Mouse (Mus musculus) heart, embryonic 16.5 days (tissue): Measurements from ENCODE around the gene Krt7. TPM values are rescaled to one million over a fixed set of nuclear protein-coding genes. Genes with fewer than 3 reads are reported as not detected.

Experiments used
- ATAC-seq: fragments of 200-750 bp; cut with Nextera tagmentation; replicated peaks from 2 replicates; pipeline ENCODE4 v1.8.0; 2017; ENCODE audit warnings: moderate number of reproducible peaks; ENCODE audit not compliant: insufficient read depth, low FRiP score; ENCODE audit errors: extremely low read depth
- H3K27ac ChIP-seq: fragments of 300-500 bp; sonication (generic); 2 replicates; pipeline ENCODE4 v1.5.1; 2014; ENCODE audit warnings: mild to moderate bottlenecking, low read length, control low read depth, moderate library complexity
- H3K27me3 ChIP-seq: fragments of 300-500 bp; sonication (generic); 2 replicates; pipeline ENCODE4 v1.6.1; 2014; ENCODE audit warnings: low read length, mixed read lengths; ENCODE audit not compliant: control insufficient read depth, insufficient read depth
- H3K36me3 ChIP-seq: fragments of 300-500 bp; sonication (generic); 2 replicates; pipeline ENCODE4 v1.6.1; 2014; ENCODE audit not compliant: control insufficient read depth, insufficient read depth
- H3K4me1 ChIP-seq: fragments of 300-500 bp; sonication (generic); 2 replicates; pipeline ENCODE4 v1.6.1; 2014; ENCODE audit warnings: low read length, mixed read lengths; ENCODE audit not compliant: control insufficient read depth, insufficient read depth
- H3K4me2 ChIP-seq: fragments of 300-500 bp; sonication (generic); 2 replicates; pipeline ENCODE4 v1.6.1; 2014; ENCODE audit warnings: low read depth, mild to moderate bottlenecking, control low read depth, low read length
- H3K4me3 ChIP-seq: fragments of 300-500 bp; sonication (generic); 2 replicates; pipeline ENCODE4 v1.5.1; 2014; ENCODE audit warnings: mild to moderate bottlenecking, control low read depth, low read length
- H3K9ac ChIP-seq: fragments of 300-500 bp; sonication (generic); 2 replicates; pipeline ENCODE4 v1.6.1; 2014; ENCODE audit warnings: low read length, control low read depth
- H3K9me3 ChIP-seq: fragments of 300-500 bp; sonication (generic); replicated peaks from 2 replicates; pipeline ENCODE4 v1.6.1; 2016; ENCODE audit warnings: low read length; ENCODE audit not compliant: control insufficient read depth
- WGBS: fragments of 180-500 bp; shearing (Covaris S2); extraction: QIAGEN DNeasy Blood & Tissue Kit; methylation state at CpG from one replicate; pipeline ENCODE4 v1.1.7; 2014; 5-methylcytosine and 5-hydroxymethylcytosine counted together
- polyA plus RNA-seq: library from polyadenylated mRNA; unstranded; fragments of >200 nt; fragmentation: Nextera tagmentation; extraction: Ambion mirVana; gene quantifications from 2 replicates; pipeline ENCODE4 v1.2.1, GENCODE M21; 2015

The Krt7 gene
- polyA plus RNA-seq, 1 experiment from 2014 or later, result 19.6 TPM

GRCm38 (mm10) chr15:101413916-101414635 is 3.2 kb downstream of the Krt7 start:
- no peak for ATAC-seq
- H3K27me3 ChIP-seq, result peaks cover 23% of the 10 kb centered on the region

GRCm38 (mm10) chr15:101414807-101415565 is 4.1 kb downstream of the Krt7 start:
- Histone ChIP-seq H3K9me3 (no peaks in the 10 kb centered on the region), H3K36me3 (no peaks in the 10 kb centered on the region), H3K4me3 (no peak overlapping the region), H3K27ac (no peak overlapping the region), H3K27me3 (peaks cover 23% of the 10 kb centered on the region), H3K4me1 (0 out of 2 replicates have a peak, but pooled peaks cover 3% of the 10 kb centered on the region), H3K4me2 (no peak overlapping the region), H3K9ac (no peak overlapping the region)
- ATAC-seq, result no peak
- WGBS, result 50% methylated on average over 11 of the region's 11 CpGs

More at GRCm38 (mm10) chr15:101413916-101414635, 3.2 kb downstream of the Krt7 start:
- H3K36me3 ChIP-seq, result no peaks in the 10 kb centered on the region
- no peaks in the 10 kb centered on the region for H3K9me3 ChIP-seq
- 43% methylated on average over 7 of the region's 7 CpGs for WGBS
- H3K4me3 ChIP-seq, result no peak overlapping the region
- H3K4me2 ChIP-seq, result no peak overlapping the region
- no peak overlapping the region for H3K9ac ChIP-seq
- H3K27ac ChIP-seq, result no peak overlapping the region
- 0 out of 2 replicates have a peak, but pooled peaks cover 3% of the 10 kb centered on the region for H3K4me1 ChIP-seq

DNA sequence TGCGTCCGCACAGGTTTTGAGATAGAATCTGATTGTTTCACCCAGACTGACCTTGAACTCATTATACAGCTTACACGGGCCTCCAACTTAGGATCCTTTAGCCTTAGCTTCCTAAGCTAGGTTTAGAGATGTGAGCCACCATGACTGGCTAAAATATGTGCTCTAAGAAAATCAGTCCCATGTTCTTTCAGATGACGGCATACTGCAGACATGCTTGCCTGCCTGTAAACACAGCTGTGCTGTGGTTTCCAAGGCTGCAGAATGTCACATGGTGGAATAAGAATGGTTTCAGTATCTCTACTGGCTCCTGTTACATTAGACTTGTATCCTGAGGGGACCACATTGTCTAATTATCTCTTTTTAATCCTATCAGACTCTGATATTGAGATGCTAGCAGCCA is 8.1 kb downstream of the Krt7 start:
- Histone ChIP-seq H3K27me3 (no peaks in the 10 kb centered on the region), H3K36me3 (no peaks in the 10 kb centered on the region), H3K9me3 (no peaks in the 10 kb centered on the region), H3K4me1 (no peaks in the 10 kb centered on the region), H3K4me3 (no peak overlapping the region), H3K4me2 (no peak overlapping the region), H3K27ac (no peak overlapping the region), H3K9ac (no peak overlapping the region)
- whole genome bisulfite sequencing, result 69% methylated on average over 4 of the region's 4 CpGs
- no peak for ATAC-seq

DNA sequence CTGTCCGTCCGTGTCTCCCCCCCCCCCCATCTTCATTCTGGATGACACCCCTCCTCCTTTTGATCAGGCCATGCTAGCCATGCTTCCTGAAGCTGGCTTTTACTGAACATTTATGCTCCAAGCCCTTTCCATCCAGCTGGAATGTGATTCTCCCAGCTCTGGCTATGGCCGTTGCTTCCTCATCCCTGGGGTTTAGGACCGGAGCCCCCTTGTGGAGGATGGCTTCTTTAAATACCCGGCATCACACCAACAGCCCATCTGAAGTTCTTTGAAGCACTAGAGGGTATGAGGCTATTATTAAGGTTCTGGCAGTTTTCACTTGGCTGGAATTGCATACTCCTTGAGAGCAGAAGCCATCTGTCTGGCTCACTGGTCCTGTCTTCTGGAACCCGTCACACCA is 10.1 kb downstream of the Krt7 start:
- 56% methylated on average over 6 of the region's 6 CpGs for WGBS
- no peaks in the 10 kb centered on the region for H3K36me3 ChIP-seq
- no peak overlapping the region for H3K4me3 ChIP-seq
- no peak overlapping the region for H3K27ac ChIP-seq
- H3K27me3 ChIP-seq, result no peaks in the 10 kb centered on the region
- no peak for ATAC-seq
- H3K9me3 ChIP-seq, result no peaks in the 10 kb centered on the region
- no peaks in the 10 kb centered on the region for H3K4me1 ChIP-seq
- H3K4me2 ChIP-seq, result no peak overlapping the region
- H3K9ac ChIP-seq, result no peak overlapping the region

DNA sequence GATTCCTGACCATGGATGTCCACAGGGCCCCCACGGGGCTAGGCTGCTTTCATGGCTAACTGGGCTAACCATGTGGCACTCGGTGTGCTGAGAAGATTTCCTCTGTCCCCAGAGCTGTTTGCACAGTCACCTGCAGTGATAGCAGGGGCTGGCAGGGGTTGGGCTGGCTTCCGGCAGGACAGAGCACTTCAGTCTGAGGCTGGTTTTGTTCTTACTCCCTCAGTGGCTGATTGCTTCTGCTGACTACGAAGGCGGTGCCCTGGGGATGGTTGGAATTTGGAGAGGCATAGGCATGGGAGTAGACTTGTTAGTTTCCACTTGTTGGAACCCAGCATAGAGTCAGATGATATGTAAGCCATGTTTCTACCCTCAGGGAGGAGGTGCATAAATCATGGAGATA is 14.1 kb downstream of the Krt7 start:
- H3K4me1 ChIP-seq, result no peaks in the 10 kb centered on the region
- H3K36me3 ChIP-seq, result no peaks in the 10 kb centered on the region
- no peaks in the 10 kb centered on the region for H3K9me3 ChIP-seq
- no peak overlapping the region for H3K4me3 ChIP-seq
- H3K4me2 ChIP-seq, result no peak overlapping the region
- no peaks in the 10 kb centered on the region for H3K27me3 ChIP-seq
- H3K9ac ChIP-seq, result no peak overlapping the region
- ATAC-seq, result no peak
- WGBS, result 20% methylated on average over 5 of the region's 5 CpGs
- H3K27ac ChIP-seq, result no peak overlapping the region

DNA sequence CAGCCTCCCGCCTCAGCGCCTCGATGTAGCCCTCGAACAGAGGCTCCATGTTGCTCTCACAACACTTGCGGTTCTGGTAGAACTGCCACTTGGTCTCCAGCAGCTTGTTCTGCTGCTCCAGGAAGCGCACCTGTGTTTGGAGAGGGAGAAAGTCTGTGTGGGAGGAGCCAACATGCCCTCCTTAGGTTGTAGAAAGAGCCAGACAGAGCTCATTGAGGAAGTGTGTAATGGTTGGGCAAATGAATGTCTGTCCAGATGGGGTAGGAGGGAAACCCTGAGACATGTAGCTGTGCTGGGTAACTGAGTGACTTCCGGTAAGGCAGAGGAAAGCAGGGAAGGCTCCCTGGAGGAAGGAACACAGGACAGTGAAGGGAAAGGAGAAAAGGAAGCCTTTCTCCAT is 25.8 kb downstream of the Krt7 start:
- no peaks in the 10 kb centered on the region for H3K9me3 ChIP-seq
- no peak overlapping the region for H3K4me2 ChIP-seq
- WGBS, result 74% methylated on average over 7 of the region's 7 CpGs
- peaks cover 30% of the 10 kb centered on the region for H3K27me3 ChIP-seq
- ATAC-seq, result no peak
- H3K27ac ChIP-seq, result no peak overlapping the region
- no peaks in the 10 kb centered on the region for H3K4me1 ChIP-seq
- no peaks in the 10 kb centered on the region for H3K36me3 ChIP-seq
- no peak overlapping the region for H3K9ac ChIP-seq
- no peak overlapping the region for H3K4me3 ChIP-seq

DNA sequence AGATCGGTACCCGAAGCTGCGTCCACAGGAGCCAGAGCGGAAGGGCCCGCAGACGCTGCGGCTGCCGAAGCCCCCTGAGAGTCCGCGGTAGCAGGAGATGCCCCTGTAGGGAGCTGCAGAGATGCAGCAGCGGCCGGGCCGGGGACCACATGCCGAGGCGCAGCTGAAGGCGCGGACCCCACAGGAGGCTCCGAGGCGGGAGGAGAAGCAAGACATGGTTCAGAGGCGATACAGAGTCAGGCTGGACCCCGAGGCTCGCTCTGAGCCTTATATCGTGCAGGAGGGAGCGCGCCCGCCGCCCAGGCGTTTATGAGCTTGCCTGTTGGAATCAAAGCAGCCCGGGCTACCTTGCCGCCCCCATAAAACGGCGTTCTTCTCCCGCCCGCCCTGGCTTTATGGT is 27.7 kb downstream of the Krt7 start, which contains the start of gene Krt87:
Gene Krt87 (minus strand): TSS at position 250 of the 400 bp plus-strand sequence.
- no peaks in the 10 kb centered on the region for H3K36me3 ChIP-seq
- no peak within 1 kb of the TSS for H3K9ac ChIP-seq
- peak within 1 kb of the TSS; percentile 32; the same call in 1 of the 2 replicates for H3K4me2 ChIP-seq
- H3K4me3 ChIP-seq, result 0 out of 2 replicates have a peak within 1 kb of the TSS, but pooled peaks have one; percentile 9
- H3K27me3 ChIP-seq, result peaks cover 30% of the 10 kb centered on the region
- no peaks in the 10 kb centered on the region for H3K4me1 ChIP-seq
- H3K27ac ChIP-seq, result no peak within 1 kb of the TSS
- no peak for ATAC-seq
- no peaks in the 10 kb centered on the region for H3K9me3 ChIP-seq
- 5% methylated on average over 34 of the region's 34 CpGs for WGBS

DNA sequence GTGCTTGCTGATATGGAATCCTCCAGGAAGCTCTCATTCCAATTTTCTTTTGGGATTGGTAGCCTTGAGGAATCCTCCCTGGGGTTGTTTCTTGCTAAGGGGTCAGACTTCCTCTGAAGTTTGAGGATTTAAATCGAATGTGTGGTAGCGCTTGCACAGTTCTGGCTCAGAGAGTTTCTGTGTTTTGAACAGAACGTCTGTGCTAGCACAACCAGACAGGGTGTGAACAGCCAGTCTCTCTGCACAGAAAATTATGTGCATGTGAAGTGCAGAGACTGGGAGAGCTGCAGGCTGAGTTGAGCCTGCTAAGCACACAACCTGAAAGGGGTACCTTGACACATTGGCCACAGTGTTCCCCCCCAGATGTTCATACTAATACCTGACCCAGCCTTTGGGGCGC is 30.0 kb downstream of the Krt7 start:
- 68% methylated on average over 4 of the region's 4 CpGs for WGBS
- no peak overlapping the region for H3K4me2 ChIP-seq
- no peak for ATAC-seq
- no peaks in the 10 kb centered on the region for H3K9me3 ChIP-seq
- H3K9ac ChIP-seq, result no peak overlapping the region
- peaks cover 30% of the 10 kb centered on the region for H3K27me3 ChIP-seq
- no peaks in the 10 kb centered on the region for H3K4me1 ChIP-seq
- H3K36me3 ChIP-seq, result no peaks in the 10 kb centered on the region
- no peak overlapping the region for H3K4me3 ChIP-seq
- H3K27ac ChIP-seq, result no peak overlapping the region

DNA sequence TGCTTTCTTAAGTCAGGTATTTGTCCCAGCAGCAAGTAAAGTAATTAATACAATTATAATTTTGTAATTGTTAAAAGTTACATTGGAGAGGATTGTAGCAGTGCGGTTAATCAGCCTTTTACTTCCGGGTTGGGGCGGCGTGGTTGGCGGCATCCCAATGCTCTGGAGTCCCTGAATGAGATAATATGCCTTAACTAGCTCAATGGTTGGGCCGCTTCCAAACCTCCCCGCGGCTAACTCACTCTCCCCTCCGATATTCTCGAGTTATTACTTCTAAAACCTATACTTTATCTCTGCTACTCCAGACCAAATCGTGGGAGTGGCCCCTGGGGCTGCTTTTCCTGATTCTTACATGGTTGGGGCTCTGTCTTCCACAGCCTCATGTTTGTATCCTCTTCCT is 35.7 kb downstream of the Krt7 start:
- no peaks in the 10 kb centered on the region for H3K4me1 ChIP-seq
- WGBS, result 36% methylated on average over 11 of the region's 11 CpGs

More for the DNA sequence above, 35.7 kb downstream of the Krt7 start:
- ATAC-seq, result no peak
- Histone ChIP-seq H3K36me3 (no peaks in the 10 kb centered on the region), H3K27ac (no peak overlapping the region), H3K4me3 (no peak overlapping the region), H3K9me3 (no peaks in the 10 kb centered on the region), H3K9ac (no peak overlapping the region), H3K27me3 (no peaks in the 10 kb centered on the region; the same call in 1 of the 2 replicates), H3K4me2 (peak overlapping the region; percentile 6; the same call in 1 of the 2 replicates)
